Mouse (Mus musculus) hindbrain, embryonic 10.5 days (tissue): ENCODE results near the gene Hsd3b7. TPM values are rescaled to one million over a fixed set of nuclear protein-coding genes. Genes with fewer than 3 reads are reported as not detected.
"Not testable (repeated sequence)": the region's sequence is repeated elsewhere in the genome, so short reads cannot be mapped to it uniquely, and the experiment has no call there.

Source experiments
- DNase-seq: peaks from one replicate; pipeline ENCODE4 v3.0.0-alpha.2; 2017; ENCODE audit warnings: low spot score
- H3K27ac ChIP-seq: fragments of 300-500 bp; sonication (generic); 2 replicates; pipeline ENCODE4 v1.5.1; 2016; ENCODE audit warnings: mild to moderate bottlenecking, moderate library complexity
- H3K27me3 ChIP-seq: fragments of 300-500 bp; sonication (generic); 2 replicates; pipeline ENCODE4 v1.6.1; 2016; ENCODE audit warnings: mild to moderate bottlenecking; ENCODE audit not compliant: poor library complexity, insufficient read depth, severe bottlenecking
- H3K36me3 ChIP-seq: fragments of 300-500 bp; sonication (generic); 2 replicates; pipeline ENCODE4 v1.6.1; 2016; ENCODE audit warnings: mild to moderate bottlenecking, moderate library complexity
- H3K4me1 ChIP-seq: fragments of 300-500 bp; sonication (generic); replicated peaks from 2 replicates; pipeline ENCODE4 v1.6.1; 2016; ENCODE audit warnings: mild to moderate bottlenecking
- H3K4me3 ChIP-seq: fragments of 300-500 bp; sonication (generic); 2 replicates; pipeline ENCODE4 v1.5.1; 2016; ENCODE audit warnings: mild to moderate bottlenecking, moderate library complexity
- H3K9me3 ChIP-seq: fragments of 300-500 bp; sonication (generic); 2 replicates; pipeline ENCODE4 v1.6.1; 2016; ENCODE audit warnings: mild to moderate bottlenecking, moderate library complexity
- WGBS: fragments of 180-500 bp; shearing (Covaris S2); methylation state at CpG from one replicate; pipeline ENCODE4 v1.1.7; 2016; 5-methylcytosine and 5-hydroxymethylcytosine counted together
- polyA plus RNA-seq: library from polyadenylated mRNA; unstranded; fragments of >200 nt; fragmentation: Nextera tagmentation; extraction: Ambion mirVana; gene quantifications from 2 replicates; pipeline ENCODE4 v1.2.1, GENCODE M21; 2016

The Hsd3b7 gene
- polyA plus RNA-seq, 1 experiment from 2014 or later = 7.8 TPM

GRCm38 (mm10) chr7:127768346-127768996, 31.9 kb upstream of the Hsd3b7 start:
- H3K4me1 ChIP-seq = peaks cover 40% of the 10 kb centered on the region
- WGBS = 51% methylated on average over 13 of the region's 13 CpGs
- peak overlapping the region; percentile 17; the same call in 1 of the 2 replicates for H3K27ac ChIP-seq
- no peak for DNase-seq
- H3K9me3 ChIP-seq = no peaks in the 10 kb centered on the region
- H3K36me3 ChIP-seq = peaks cover 54% of the 10 kb centered on the region
- H3K4me3 ChIP-seq = peak overlapping the region; percentile 68
- H3K27me3 ChIP-seq = no peaks in the 10 kb centered on the region

- H3K36me3 ChIP-seq = peaks cover 47% of the 10 kb centered on the region
- H3K4me3 ChIP-seq = peak overlapping the region; percentile 68
- peak overlapping the region; percentile 91 for H3K27ac ChIP-seq
- 1% methylated on average over 16 of the region's 16 CpGs for WGBS
- DNase-seq = peak; percentile 91
- H3K9me3 ChIP-seq = no peaks in the 10 kb centered on the region
- H3K27me3 ChIP-seq = no peaks in the 10 kb centered on the region
- peaks cover 45% of the 10 kb centered on the region for H3K4me1 ChIP-seq
These were observed 31.3 kb upstream of the Hsd3b7 start for GRCm38 (mm10) chr7:127768997-127769593.

DNA sequence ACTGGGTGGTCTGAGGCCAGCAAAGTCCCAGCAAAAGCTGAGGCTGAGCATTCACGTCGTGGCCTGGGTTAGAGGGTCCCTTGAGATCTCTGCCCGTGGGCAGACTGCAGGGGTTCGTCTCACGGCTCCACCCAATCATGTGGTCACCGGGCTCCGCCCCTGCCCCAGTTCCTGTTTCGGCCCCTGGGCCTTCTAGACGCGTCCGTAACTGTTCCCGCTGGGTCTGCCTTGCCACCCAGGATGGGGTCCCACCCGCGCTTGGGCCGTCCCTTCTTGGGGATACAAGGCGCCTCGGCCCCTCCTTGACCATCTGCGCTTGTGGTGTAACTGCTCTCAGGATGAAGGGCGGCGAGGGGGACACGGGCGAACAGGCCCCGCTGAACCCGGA, 30.8 kb upstream of the Hsd3b7 start, which contains the start of gene Orai3:
TSS of gene Orai3 (plus strand) at position 165 of the 388 bp plus-strand sequence.
- peak within 1 kb of the TSS; percentile 68 for H3K4me3 ChIP-seq
- H3K9me3 ChIP-seq = no peaks in the 10 kb centered on the region
- peaks cover 49% of the 10 kb centered on the region for H3K4me1 ChIP-seq
- no peaks in the 10 kb centered on the region for H3K27me3 ChIP-seq
- under 1% methylated on average over 24 of the region's 24 CpGs for WGBS
- peak within 1 kb of the TSS; percentile 91 for H3K27ac ChIP-seq
- peak; percentile 76 for DNase-seq
- H3K36me3 ChIP-seq = peaks cover 42% of the 10 kb centered on the region

DNA sequence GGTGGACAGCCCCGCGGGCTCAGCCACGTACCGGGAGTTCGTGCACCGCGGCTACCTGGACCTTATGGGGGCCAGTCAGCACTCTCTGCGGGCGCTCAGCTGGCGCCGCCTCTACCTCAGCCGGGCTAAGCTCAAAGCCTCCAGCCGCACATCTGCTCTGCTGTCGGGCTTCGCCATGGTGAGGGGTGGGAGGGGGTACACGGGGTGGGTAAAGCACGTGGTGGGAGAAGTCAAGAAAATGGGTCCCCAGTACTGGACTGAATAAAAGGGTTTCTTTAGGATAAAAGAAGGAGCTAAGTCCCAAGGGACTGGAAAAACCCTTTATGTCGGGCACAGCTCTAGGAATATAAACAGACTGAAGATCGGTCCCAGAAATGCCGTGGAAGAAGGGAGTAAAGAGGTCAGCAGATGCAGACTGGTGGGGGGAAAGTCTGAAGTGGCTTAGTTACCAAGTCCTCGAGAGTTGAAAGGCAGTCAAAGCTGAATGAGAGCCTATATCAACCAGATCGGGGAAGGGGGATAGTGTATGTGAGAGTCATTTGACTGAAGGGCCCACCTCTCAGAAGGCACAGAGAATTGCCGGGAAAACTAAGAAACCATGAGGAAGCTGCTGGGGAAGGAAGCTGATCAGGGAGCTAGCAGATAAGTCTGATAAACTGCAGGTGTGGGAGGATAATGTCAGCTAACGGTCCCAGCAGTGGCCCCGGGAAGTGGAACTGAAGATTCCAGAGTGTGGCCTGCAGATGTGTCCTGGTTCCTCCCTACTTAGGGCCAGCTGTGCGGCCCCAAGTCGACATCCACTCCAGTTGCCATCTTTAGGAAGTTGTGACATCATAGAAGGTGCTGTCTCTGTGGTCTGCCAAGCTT, 30.1 kb upstream of the Hsd3b7 start:
- DNase-seq = peak; percentile 17

DNA sequence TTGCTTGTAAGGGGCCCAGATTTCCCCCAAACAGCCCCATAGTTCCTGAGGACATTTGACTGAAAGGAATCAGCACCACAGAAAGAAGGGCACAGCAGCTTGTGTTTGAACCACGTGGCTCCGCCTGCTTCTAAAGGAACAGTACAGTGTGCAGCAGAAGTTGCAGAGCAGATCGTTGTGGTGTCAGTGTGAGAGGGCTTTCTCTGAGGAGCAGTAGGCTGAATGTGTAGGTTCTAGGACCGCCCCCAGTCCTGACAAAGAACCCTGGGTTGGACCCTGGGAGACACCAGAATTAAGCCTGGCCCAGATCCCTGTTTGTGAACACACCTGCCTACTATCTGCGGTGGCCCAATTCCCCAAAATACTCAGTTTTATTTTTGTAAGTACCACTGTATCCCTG, 29.1 kb upstream of the Hsd3b7 start:
- H3K4me3 ChIP-seq = peak overlapping the region; percentile 68; the same call in 1 of the 2 replicates
- H3K4me1 ChIP-seq = peaks cover 54% of the 10 kb centered on the region
- WGBS = 72% methylated on average over 5 of the region's 5 CpGs
- H3K27ac ChIP-seq = 0 out of 2 replicates have a peak overlapping the region, but pooled peaks have one; percentile 91
- no peak for DNase-seq
- peaks cover 26% of the 10 kb centered on the region for H3K36me3 ChIP-seq
- no peaks in the 10 kb centered on the region for H3K27me3 ChIP-seq
- no peaks in the 10 kb centered on the region for H3K9me3 ChIP-seq

More for the DNA sequence above, 30.1 kb upstream of the Hsd3b7 start:
- Histone ChIP-seq H3K27me3 (no peaks in the 10 kb centered on the region), H3K9me3 (no peaks in the 10 kb centered on the region), H3K27ac (peak overlapping the region; percentile 91), H3K4me3 (peak overlapping the region; percentile 68), H3K36me3 (peaks cover 36% of the 10 kb centered on the region), H3K4me1 (peaks cover 49% of the 10 kb centered on the region)
- WGBS = 7% methylated on average over 27 of the region's 27 CpGs

DNA sequence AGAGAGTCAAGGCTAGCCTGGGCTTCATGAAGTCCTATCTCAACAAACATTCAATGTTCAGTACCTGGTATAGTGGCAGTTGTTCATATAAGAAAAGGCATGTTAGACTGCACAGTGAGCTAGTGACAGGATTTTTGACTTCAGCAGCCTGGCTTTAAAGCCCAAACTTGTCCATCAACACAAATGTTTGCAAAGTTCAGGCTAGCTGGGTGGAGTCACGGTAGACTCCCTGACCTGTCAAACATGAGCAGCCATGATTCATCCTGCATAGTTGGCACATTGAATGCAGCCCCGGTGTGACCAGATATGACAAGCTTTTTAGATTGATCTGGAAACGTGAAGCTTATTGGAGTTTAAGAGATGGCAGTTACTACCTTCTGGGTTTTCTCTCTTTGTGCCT, 28.3 kb upstream of the Hsd3b7 start:
- Histone ChIP-seq H3K27me3 (no peaks in the 10 kb centered on the region), H3K27ac (no peak overlapping the region), H3K4me1 (peaks cover 54% of the 10 kb centered on the region), H3K9me3 (no peaks in the 10 kb centered on the region), H3K36me3 (peaks cover 18% of the 10 kb centered on the region), H3K4me3 (no peak overlapping the region)
- DNase-seq = no peak
- 85% methylated on average over 3 of the region's 3 CpGs for whole genome bisulfite sequencing

GRCm38 (mm10) chr7:127772557-127772956, 27.8 kb upstream of the Hsd3b7 start:
- DNase-seq = no peak
- Histone ChIP-seq H3K4me1 (peaks cover 52% of the 10 kb centered on the region), H3K9me3 (no peaks in the 10 kb centered on the region), H3K4me3 (no peak overlapping the region), H3K27ac (no peak overlapping the region), H3K27me3 (no peaks in the 10 kb centered on the region), H3K36me3 (peaks cover 13% of the 10 kb centered on the region)
- WGBS = 91% methylated on average over 1 of the region's 1 CpGs

DNA sequence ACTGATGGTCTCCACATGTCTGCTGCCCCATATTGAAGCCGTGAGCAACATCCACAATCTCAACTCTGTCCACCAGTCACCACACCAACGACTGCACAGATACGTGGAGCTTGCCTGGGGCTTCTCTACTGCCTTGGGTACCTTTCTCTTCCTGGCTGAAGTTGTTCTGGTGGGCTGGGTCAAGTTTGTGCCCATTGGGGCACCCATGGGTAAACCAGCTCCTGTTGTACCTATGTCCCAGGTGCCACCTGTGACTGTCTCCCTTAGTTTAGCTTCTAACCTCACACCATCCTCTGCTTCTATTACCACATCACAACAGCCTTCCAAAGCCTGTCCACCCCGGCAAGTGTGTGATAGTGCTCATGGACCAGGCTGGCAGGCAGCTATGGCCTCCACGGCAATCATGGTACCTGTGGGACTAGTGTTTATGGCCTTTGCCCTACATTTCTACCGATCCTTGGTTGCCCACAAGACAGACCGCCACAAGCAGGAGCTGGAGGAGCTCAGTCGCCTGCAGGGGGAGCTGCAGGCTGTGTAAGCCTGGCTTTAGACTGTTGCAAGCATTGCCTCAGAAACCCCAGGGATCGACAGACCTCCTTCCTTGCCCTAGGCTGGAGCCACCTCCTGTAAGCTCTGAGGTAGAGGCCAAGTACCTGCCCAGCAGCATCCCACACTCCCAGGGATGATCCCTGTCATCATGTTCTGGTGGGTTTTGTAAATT, 26.6 kb upstream of the Hsd3b7 start:
- H3K27ac ChIP-seq = no peak overlapping the region
- H3K4me1 ChIP-seq = peaks cover 52% of the 10 kb centered on the region
- no peaks in the 10 kb centered on the region for H3K27me3 ChIP-seq
- no peaks in the 10 kb centered on the region for H3K9me3 ChIP-seq
- DNase-seq = peak; percentile 67
- WGBS = 45% methylated on average over 9 of the region's 9 CpGs
- H3K4me3 ChIP-seq = peak overlapping the region; percentile 16; the same call in 1 of the 2 replicates
- H3K36me3 ChIP-seq = peaks cover 5% of the 10 kb centered on the region

- not testable (repeated sequence) for H3K27me3 ChIP-seq, DNase-seq, H3K9me3 ChIP-seq
- WGBS = 77% methylated on average over 7 of the region's 7 CpGs
- peaks cover 25% of the 10 kb centered on the region for H3K36me3 ChIP-seq
- peak overlapping the region; percentile 94 for H3K4me3 ChIP-seq
- peaks cover 34% of the 10 kb centered on the region for H3K4me1 ChIP-seq
- H3K27ac ChIP-seq = peak overlapping the region; percentile 100
These were observed 24.6 kb upstream of the Hsd3b7 start for GRCm38 (mm10) chr7:127775837-127776236.

DNA sequence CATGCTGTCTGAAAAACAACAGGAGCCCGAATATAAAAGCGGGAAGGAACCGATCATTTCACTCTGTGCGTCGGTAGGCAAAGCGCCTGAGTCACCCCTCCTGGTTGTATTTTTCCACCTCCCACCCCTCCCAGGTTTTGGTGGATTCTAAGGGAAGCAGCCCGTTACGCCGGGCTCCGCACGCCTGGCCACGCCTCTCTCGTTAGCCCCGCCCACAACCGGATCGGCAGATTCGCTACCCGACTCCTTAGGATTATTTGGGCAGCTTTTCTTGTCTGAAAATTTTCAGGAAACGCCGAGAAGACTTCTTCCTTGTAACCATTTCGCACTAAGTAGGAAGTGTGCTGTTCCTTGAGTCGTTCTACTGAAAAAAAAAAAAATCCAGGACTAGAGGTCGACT, 24.0 kb upstream of the Hsd3b7 start, which contains the start of gene Setd1a:
TSS of gene Setd1a (plus strand) at position 245 of the 400 bp plus-strand sequence.
- Histone ChIP-seq H3K27me3 (no peaks in the 10 kb centered on the region), H3K36me3 (peaks cover 30% of the 10 kb centered on the region), H3K27ac (peak within 1 kb of the TSS; percentile 100), H3K9me3 (no peaks in the 10 kb centered on the region), H3K4me1 (peaks cover 29% of the 10 kb centered on the region), H3K4me3 (peak within 1 kb of the TSS; percentile 94)
- peak; percentile 85 for DNase-seq
- WGBS = under 1% methylated on average over 23 of the region's 23 CpGs

GRCm38 (mm10) chr7:127776878-127777473, 23.4 kb upstream of the Hsd3b7 start:
- Histone ChIP-seq H3K9me3 (no peaks in the 10 kb centered on the region), H3K27ac (peak overlapping the region; percentile 100), H3K27me3 (no peaks in the 10 kb centered on the region), H3K36me3 (peaks cover 36% of the 10 kb centered on the region), H3K4me3 (peak overlapping the region; percentile 94), H3K4me1 (peaks cover 29% of the 10 kb centered on the region)
- WGBS = under 1% methylated on average over 70 of the region's 70 CpGs
- peak; percentile 95 for DNase-seq
